Mouse (Mus musculus): ENCODE results near the gene Sla2. TPM values are rescaled to one million over a fixed set of nuclear protein-coding genes. Genes with fewer than 3 reads are reported as not detected.
A peak's percentile ranks its signal among the peaks of the same experiment; 100 is the strongest.

Sla2 gene
- polyA plus RNA-seq, 1 experiment from 2014 or later = 0.45 TPM

- H3K36me3 ChIP-seq (ENCODE audit: control insufficient read depth, insufficient read depth, low read length) = peaks cover 41% of the 10 kb centered on the region
- no peaks in the 10 kb centered on the region for H3K9me3 ChIP-seq (ENCODE audit: control insufficient read depth, low read length)
- no peak for ATAC-seq (ENCODE audit: low read depth)
- H3K4me2 ChIP-seq (ENCODE audit: low read depth, low read length) = peak overlapping the region; percentile 61
- WGBS = 71% methylated on average over 10 of the region's 10 CpGs
- H3K4me1 ChIP-seq (ENCODE audit: control insufficient read depth, insufficient read depth, low read length) = peaks cover 26% of the 10 kb centered on the region
- peak overlapping the region; percentile 91; the same call in 1 of the 2 replicates for H3K4me3 ChIP-seq (ENCODE audit: low read depth, low read length)
- H3K27me3 ChIP-seq (replicated peaks; ENCODE audit: control insufficient read depth, insufficient read depth, low read length) = no peaks in the 10 kb centered on the region
- H3K27ac ChIP-seq (replicated peaks; ENCODE audit: low read depth, low read length) = no peak overlapping the region
- no peak for DNase-seq (ENCODE audit: low spot score)
- H3K9ac ChIP-seq (ENCODE audit: low read depth, low read length) = no peak overlapping the region
Measured at GRCm38 (mm10) chr2:156843331-156843730, 43.7 kb downstream of the Sla2 start.

GRCm38 (mm10) chr2:156842711-156843110, 44.3 kb downstream of the Sla2 start:
- H3K4me3 ChIP-seq (ENCODE audit: low read depth, low read length) = peak overlapping the region; percentile 91

GRCm38 (mm10) chr2:156841841-156842706, 44.9 kb downstream of the Sla2 start:
- Histone ChIP-seq H3K36me3 (ENCODE audit: control insufficient read depth, insufficient read depth, low read length) (peaks cover 32% of the 10 kb centered on the region), H3K27me3 (replicated peaks; ENCODE audit: control insufficient read depth, insufficient read depth, low read length) (no peaks in the 10 kb centered on the region), H3K9ac (ENCODE audit: low read depth, low read length) (peak overlapping the region; percentile 95), H3K9me3 (ENCODE audit: control insufficient read depth, low read length) (no peaks in the 10 kb centered on the region), H3K27ac (replicated peaks; ENCODE audit: low read depth, low read length) (peak overlapping the region; percentile 91), H3K4me2 (ENCODE audit: low read depth, low read length) (peak overlapping the region; percentile 61), H3K4me1 (ENCODE audit: control insufficient read depth, insufficient read depth, low read length) (peaks cover 26% of the 10 kb centered on the region), H3K4me3 (ENCODE audit: low read depth, low read length) (peak overlapping the region; percentile 91)
- peak; percentile 7; the same call in 1 of the 2 replicates for ATAC-seq (ENCODE audit: low read depth)
- WGBS = 1% methylated on average over 20 of the region's 20 CpGs
- DNase-seq (ENCODE audit: low spot score) = peak; percentile 84

More at GRCm38 (mm10) chr2:156842711-156843110, 44.3 kb downstream of the Sla2 start:
- peaks cover 26% of the 10 kb centered on the region for H3K4me1 ChIP-seq (ENCODE audit: control insufficient read depth, insufficient read depth, low read length)
- 6% methylated on average over 11 of the region's 11 CpGs for WGBS
- ATAC-seq (ENCODE audit: low read depth) = no peak
- H3K9ac ChIP-seq (ENCODE audit: low read depth, low read length) = peak overlapping the region; percentile 95; the same call in 1 of the 2 replicates
- peaks cover 34% of the 10 kb centered on the region for H3K36me3 ChIP-seq (ENCODE audit: control insufficient read depth, insufficient read depth, low read length)
- H3K4me2 ChIP-seq (ENCODE audit: low read depth, low read length) = peak overlapping the region; percentile 61
- H3K9me3 ChIP-seq (ENCODE audit: control insufficient read depth, low read length) = no peaks in the 10 kb centered on the region
- no peaks in the 10 kb centered on the region for H3K27me3 ChIP-seq (replicated peaks; ENCODE audit: control insufficient read depth, insufficient read depth, low read length)
- DNase-seq (ENCODE audit: low spot score) = peak; percentile 68
- H3K27ac ChIP-seq (replicated peaks; ENCODE audit: low read depth, low read length) = peak overlapping the region; percentile 91

- ATAC-seq (ENCODE audit: low read depth) (no peak), DNase-seq (ENCODE audit: low spot score) (peak; percentile 79)
- Histone ChIP-seq H3K27ac (replicated peaks; ENCODE audit: low read depth, low read length) (peak overlapping the region; percentile 91), H3K9me3 (ENCODE audit: control insufficient read depth, low read length) (no peaks in the 10 kb centered on the region), H3K4me1 (ENCODE audit: control insufficient read depth, insufficient read depth, low read length) (peaks cover 26% of the 10 kb centered on the region), H3K36me3 (ENCODE audit: control insufficient read depth, insufficient read depth, low read length) (peaks cover 31% of the 10 kb centered on the region), H3K9ac (ENCODE audit: low read depth, low read length) (peak overlapping the region; percentile 95), H3K4me2 (ENCODE audit: low read depth, low read length) (peak overlapping the region; percentile 61), H3K4me3 (ENCODE audit: low read depth, low read length) (peak overlapping the region; percentile 91), H3K27me3 (replicated peaks; ENCODE audit: control insufficient read depth, insufficient read depth, low read length) (no peaks in the 10 kb centered on the region)
- under 1% methylated on average over 40 of the region's 42 CpGs for WGBS
Measured at GRCm38 (mm10) chr2:156841028-156841840, 45.8 kb downstream of the Sla2 start.

GRCm38 (mm10) chr2:156840301-156841027, 46.5 kb downstream of the Sla2 start:
- Histone ChIP-seq H3K27me3 (replicated peaks; ENCODE audit: control insufficient read depth, insufficient read depth, low read length) (no peaks in the 10 kb centered on the region), H3K9me3 (ENCODE audit: control insufficient read depth, low read length) (no peaks in the 10 kb centered on the region), H3K27ac (replicated peaks; ENCODE audit: low read depth, low read length) (peak overlapping the region; percentile 91), H3K4me3 (ENCODE audit: low read depth, low read length) (peak overlapping the region; percentile 91), H3K9ac (ENCODE audit: low read depth, low read length) (peak overlapping the region; percentile 95), H3K4me2 (ENCODE audit: low read depth, low read length) (peak overlapping the region; percentile 61), H3K4me1 (ENCODE audit: control insufficient read depth, insufficient read depth, low read length) (peaks cover 26% of the 10 kb centered on the region), H3K36me3 (ENCODE audit: control insufficient read depth, insufficient read depth, low read length) (peaks cover 29% of the 10 kb centered on the region)
- peak; percentile 37 for ATAC-seq (ENCODE audit: low read depth)
- DNase-seq (ENCODE audit: low spot score) = peak; percentile 77
- WGBS = 0% methylated on average over 10 of the region's 79 CpGs

- Histone ChIP-seq H3K9me3 (ENCODE audit: control insufficient read depth, low read length) (no peaks in the 10 kb centered on the region), H3K9ac (ENCODE audit: low read depth, low read length) (peak within 1 kb of the TSS; percentile 95), H3K4me2 (ENCODE audit: low read depth, low read length) (peak within 1 kb of the TSS; percentile 61), H3K36me3 (ENCODE audit: control insufficient read depth, insufficient read depth, low read length) (peaks cover 32% of the 10 kb centered on the region), H3K27ac (replicated peaks; ENCODE audit: low read depth, low read length) (peak within 1 kb of the TSS; percentile 91), H3K4me1 (ENCODE audit: control insufficient read depth, insufficient read depth, low read length) (peaks cover 26% of the 10 kb centered on the region), H3K27me3 (replicated peaks; ENCODE audit: control insufficient read depth, insufficient read depth, low read length) (no peaks in the 10 kb centered on the region), H3K4me3 (ENCODE audit: low read depth, low read length) (peak within 1 kb of the TSS; percentile 91)
- DNase-seq (ENCODE audit: low spot score) = peak; percentile 96
- 3% methylated on average over 38 of the region's 61 CpGs for WGBS
- ATAC-seq (ENCODE audit: low read depth) = peak; percentile 86
Measured at GRCm38 (mm10) chr2:156839319-156840191, 47.4 kb downstream of the Sla2 start, which contains the start of gene Tgif2. Gene Tgif2 (plus strand): TSS chr2:156840007.

GRCm38 (mm10) chr2:156838839-156839238, 48.2 kb downstream of the Sla2 start:
- DNase-seq (ENCODE audit: low spot score) (no peak), ATAC-seq (ENCODE audit: low read depth) (no peak)
- Histone ChIP-seq H3K4me2 (ENCODE audit: low read depth, low read length) (peak overlapping the region; percentile 61), H3K9ac (ENCODE audit: low read depth, low read length) (peak overlapping the region; percentile 95), H3K4me3 (ENCODE audit: low read depth, low read length) (peak overlapping the region; percentile 91), H3K27me3 (replicated peaks; ENCODE audit: control insufficient read depth, insufficient read depth, low read length) (no peaks in the 10 kb centered on the region), H3K27ac (replicated peaks; ENCODE audit: low read depth, low read length) (peak overlapping the region; percentile 91), H3K9me3 (ENCODE audit: control insufficient read depth, low read length) (no peaks in the 10 kb centered on the region), H3K36me3 (ENCODE audit: control insufficient read depth, insufficient read depth, low read length) (peaks cover 34% of the 10 kb centered on the region), H3K4me1 (ENCODE audit: control insufficient read depth, insufficient read depth, low read length) (peaks cover 19% of the 10 kb centered on the region)
- 55% methylated on average over 6 of the region's 6 CpGs for WGBS

Measured in embryonic facial prominence, embryonic 14.5 days (tissue).